ENCODE assay signal across 12 mouse cellular contexts in the genomic region with DNA sequence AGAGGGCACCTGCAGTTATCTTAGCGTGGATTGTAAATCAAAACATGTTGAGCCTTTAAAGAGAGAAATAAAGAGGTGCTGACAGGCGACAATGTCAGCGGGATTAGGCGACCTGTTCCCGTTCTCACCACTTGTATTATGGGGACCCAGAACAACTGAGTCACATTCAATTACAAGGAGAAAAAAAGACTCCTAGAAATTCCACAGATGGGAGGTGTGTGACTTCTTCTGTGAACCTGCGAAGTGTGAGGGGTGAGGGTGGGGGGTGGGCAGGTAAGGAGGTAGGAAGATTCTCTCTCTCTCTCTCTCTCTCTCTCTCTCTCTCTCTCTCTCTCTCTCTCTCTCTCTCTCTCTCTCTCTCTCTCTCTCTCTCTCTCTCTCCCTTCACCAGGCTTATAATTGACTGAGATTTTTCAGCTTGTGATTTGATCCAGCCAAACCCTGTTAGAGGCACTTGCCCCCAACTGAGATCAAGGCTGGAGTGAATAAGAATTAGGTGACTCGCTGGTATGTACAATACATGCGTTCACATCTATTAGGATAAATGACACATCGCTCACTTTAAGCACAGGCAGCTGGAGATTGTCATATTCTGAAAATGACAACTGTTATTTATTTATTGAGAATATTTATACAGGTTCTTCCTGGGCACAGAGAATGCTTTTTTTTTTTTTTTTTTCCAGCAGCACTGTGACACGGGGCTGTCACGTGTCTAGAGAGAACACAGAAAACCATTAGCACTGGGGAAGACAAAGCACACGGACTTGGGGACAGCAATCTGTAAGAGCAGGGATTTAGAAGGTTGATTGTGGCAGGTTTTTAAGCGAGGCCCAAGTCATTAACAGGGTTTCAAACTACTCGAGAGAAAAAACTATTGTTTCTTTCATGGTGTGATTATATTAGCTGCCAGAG.
A peak's percentile ranks its signal among the peaks of the same experiment; 100 is the strongest.
DNase-seq lines count a peak whose midpoint lies in the region; ATAC-seq lines count a peak whose summit lies in the region.
"Had no signal": no experiment of that assay in that cellular context is flagged by ENCODE, and none has a peak within 500 bp of the region (broad histone marks: within the 10 kb centered on the region; RNA-seq: fewer than 3 reads in every experiment).

No protein-coding gene starts in this region.

- H3K4me3 ChIP-seq in heart, embryonic 13.5 days, result no peak overlapping the region
- H3K4me3 ChIP-seq in embryonic facial prominence, embryonic 14.5 days (ENCODE audit: low read depth, low read length), result no peak overlapping the region
- H3K4me3 ChIP-seq in hindbrain, embryonic 14.5 days (replicated peaks; ENCODE audit: low read length), result 0 out of 2 replicates have a peak overlapping the region, but pooled peaks have one; percentile 14
- H3K4me3 ChIP-seq in midbrain, embryonic 16.5 days (ENCODE audit: low read depth, low read length), result no peak overlapping the region

- H3K4me2 ChIP-seq in heart, embryonic 13.5 days, result peak overlapping the region; percentile 24; the same call in 1 of the 2 replicates
- H3K4me2 ChIP-seq in embryonic facial prominence, embryonic 14.5 days (ENCODE audit: low read depth, low read length), result no peak overlapping the region
- peak overlapping the region; percentile 32 for H3K4me2 ChIP-seq in hindbrain, embryonic 14.5 days (replicated peaks)
- H3K4me2 ChIP-seq in midbrain, embryonic 16.5 days (ENCODE audit: low read length), result peak overlapping the region; percentile 45

- H3K36me3 ChIP-seq in heart, embryonic 13.5 days, result no peaks in the 10 kb centered on the region
- no peaks in the 10 kb centered on the region for H3K36me3 ChIP-seq in embryonic facial prominence, embryonic 14.5 days (ENCODE audit: control insufficient read depth, insufficient read depth, low read length)
- H3K36me3 ChIP-seq in hindbrain, embryonic 14.5 days (replicated peaks; ENCODE audit: control insufficient read depth, insufficient read depth), result no peaks in the 10 kb centered on the region
- no peaks in the 10 kb centered on the region for H3K36me3 ChIP-seq in midbrain, embryonic 16.5 days (ENCODE audit: control insufficient read depth, insufficient read depth, low read length)

- 33% methylated on average over 14 of the region's 14 CpGs for WGBS in heart, embryonic 13.5 days
- 22% methylated on average over 14 of the region's 14 CpGs for WGBS in embryonic facial prominence, embryonic 14.5 days
- WGBS in hindbrain, embryonic 14.5 days, result 15% methylated on average over 14 of the region's 14 CpGs
- 8% methylated on average over 14 of the region's 14 CpGs for WGBS in midbrain, embryonic 16.5 days

- no peak overlapping the region for H3K9ac ChIP-seq in heart, embryonic 13.5 days
- no peak overlapping the region for H3K9ac ChIP-seq in embryonic facial prominence, embryonic 14.5 days (ENCODE audit: low read depth, low read length)
- peak overlapping the region; percentile 24; the same call in 1 of the 2 replicates for H3K9ac ChIP-seq in hindbrain, embryonic 14.5 days
- H3K9ac ChIP-seq in midbrain, embryonic 16.5 days (ENCODE audit: low read depth, low read length), result 0 out of 2 replicates have a peak overlapping the region, but pooled peaks have one; percentile 10

- no peaks in the 10 kb centered on the region for H3K27me3 ChIP-seq in heart, embryonic 13.5 days (replicated peaks)
- H3K27me3 ChIP-seq in embryonic facial prominence, embryonic 14.5 days (replicated peaks; ENCODE audit: control insufficient read depth, insufficient read depth, low read length), result 0 out of 2 replicates have a peak, but pooled peaks cover 7% of the 10 kb centered on the region
- H3K27me3 ChIP-seq in hindbrain, embryonic 14.5 days (ENCODE audit: control insufficient read depth, insufficient read depth, low read length), result no peaks in the 10 kb centered on the region
- H3K27me3 ChIP-seq in midbrain, embryonic 16.5 days (ENCODE audit: control insufficient read depth, insufficient read depth, low read depth, low read length), result no peaks in the 10 kb centered on the region

- H3K9me3 ChIP-seq in heart, embryonic 13.5 days, result no peaks in the 10 kb centered on the region
- no peaks in the 10 kb centered on the region for H3K9me3 ChIP-seq in embryonic facial prominence, embryonic 14.5 days (ENCODE audit: control insufficient read depth, low read length)
- no peaks in the 10 kb centered on the region for H3K9me3 ChIP-seq in hindbrain, embryonic 14.5 days (ENCODE audit: control insufficient read depth, low read length)
- H3K9me3 ChIP-seq in midbrain, embryonic 16.5 days (replicated peaks; ENCODE audit: control insufficient read depth, low read length, poor library complexity, severe bottlenecking), result no peaks in the 10 kb centered on the region

- peaks cover 14% of the 10 kb centered on the region for H3K4me1 ChIP-seq in heart, embryonic 13.5 days
- H3K4me1 ChIP-seq in embryonic facial prominence, embryonic 14.5 days (ENCODE audit: control insufficient read depth, insufficient read depth, low read length), result peaks cover 6% of the 10 kb centered on the region; the same call in 1 of the 2 replicates
- H3K4me1 ChIP-seq in hindbrain, embryonic 14.5 days (replicated peaks; ENCODE audit: control insufficient read depth, insufficient read depth, low read length), result peaks cover 15% of the 10 kb centered on the region; the same call in 1 of the 2 replicates
- peaks cover 15% of the 10 kb centered on the region for H3K4me1 ChIP-seq in midbrain, embryonic 16.5 days (ENCODE audit: control insufficient read depth, insufficient read depth, low read length)

- no peak for ATAC-seq in heart, embryonic 13.5 days (ENCODE audit: extremely low read depth, insufficient number of reproducible peaks, low FRiP score, low TSS enrichment)
- 0 out of 2 replicates have a peak, but pooled peaks have one; percentile 41 for ATAC-seq in embryonic facial prominence, embryonic 14.5 days (ENCODE audit: low read depth)
- ATAC-seq in hindbrain, embryonic 14.5 days (ENCODE audit: low FRiP score), result peak; percentile 81
- ATAC-seq in midbrain, embryonic 16.5 days, result peak; percentile 87
- ATAC-seq in erythroid progenitor cell, adult 5-6 weeks (replicated peaks; ENCODE audit: low FRiP score, poor library complexity, severe bottlenecking), result no peak

- DNase-seq in heart, postnatal 25 days (ENCODE audit: low spot score), result no peak
- peak; percentile 17 for DNase-seq in embryonic facial prominence, embryonic 14.5 days (ENCODE audit: low spot score)
- DNase-seq in hindbrain, embryonic 14.5 days (ENCODE audit: low spot score), result no peak
- no peak for DNase-seq in left cerebral cortex, postnatal 4 days
- no peak for DNase-seq in MN1 (ENCODE audit: low spot score)
- DNase-seq: adrenal gland, postnatal 14 days; B cell, adult 2 months; cerebellum, adult 9-10 months; lung, adult 2 months had no signal

- intact Hi-C loops in heart, postnatal 25 days (cut with DNase I), result no loop called here
- intact Hi-C loops in left cerebral cortex, postnatal 4 days (cut with DNase I), result no loop called here

- H3K27ac ChIP-seq in heart, embryonic 13.5 days (replicated peaks), result no peak overlapping the region
- no peak overlapping the region for H3K27ac ChIP-seq in embryonic facial prominence, embryonic 14.5 days (replicated peaks; ENCODE audit: low read depth, low read length)
- H3K27ac ChIP-seq in hindbrain, embryonic 14.5 days, result 0 out of 2 replicates have a peak overlapping the region, but pooled peaks have one; percentile 1
- no peak overlapping the region; the same call in 1 of the 2 replicates for H3K27ac ChIP-seq in midbrain, embryonic 16.5 days (ENCODE audit: low read length)

Comparison
In these comparisons a context has a peak if more than half of its experiments do, and no peak if none do; other contexts are left out.
1. ATAC-seq: peak in embryonic facial prominence, embryonic 14.5 days (single experiment), hindbrain, embryonic 14.5 days (single experiment) and midbrain, embryonic 16.5 days (single experiment); none in heart, embryonic 13.5 days (single experiment) and erythroid progenitor cell, adult 5-6 weeks (single experiment).
2. H3K9ac ChIP-seq: peak in hindbrain, embryonic 14.5 days (single experiment) and midbrain, embryonic 16.5 days (single experiment); none in heart, embryonic 13.5 days (single experiment) and embryonic facial prominence, embryonic 14.5 days (single experiment).